Mouse (Mus musculus): ENCODE measurements at regions not wholly inside any gene's neighbourhood (a gene's known extent, or its start where the extent isn't known, plus 50 kb on each side); places are given as distances from the start of the nearest gene placed in this dataset.

DNA sequence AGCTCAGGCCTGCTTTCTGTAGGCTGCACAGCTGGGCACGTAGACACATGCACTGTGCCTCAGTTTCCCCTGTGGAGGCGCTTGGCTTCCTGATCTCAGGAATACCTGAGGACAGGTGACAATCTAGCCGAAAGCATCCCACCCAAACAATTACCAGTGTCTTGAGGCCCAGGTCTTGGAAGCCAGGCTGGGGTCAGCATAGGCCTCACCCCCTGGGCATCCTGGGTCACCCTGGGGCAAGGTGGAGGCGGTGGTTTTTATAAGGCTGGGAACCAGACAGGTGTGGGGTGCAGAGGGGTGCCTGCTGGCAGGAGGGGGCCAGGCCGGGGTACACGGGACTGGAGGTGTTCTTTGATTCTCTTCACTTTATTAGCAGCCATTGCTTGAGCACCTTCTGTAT, 76.2 kb upstream of the Tmem189 start:
- no peak for ATAC-seq (ENCODE audit: insufficient number of reproducible peaks, low FRiP score)
- Histone ChIP-seq H3K36me3 (no peaks in the 10 kb centered on the region), H3K4me2 (no peak overlapping the region), H3K4me1 (replicated peaks) (peaks cover 33% of the 10 kb centered on the region), H3K27ac (ENCODE audit: poor library complexity, severe bottlenecking) (no peak overlapping the region), H3K9me3 (replicated peaks) (no peaks in the 10 kb centered on the region), H3K27me3 (replicated peaks) (no peaks in the 10 kb centered on the region), H3K4me3 (no peak overlapping the region), H3K9ac (no peak overlapping the region)
- 92% methylated on average over 6 of the region's 6 CpGs for WGBS

DNA sequence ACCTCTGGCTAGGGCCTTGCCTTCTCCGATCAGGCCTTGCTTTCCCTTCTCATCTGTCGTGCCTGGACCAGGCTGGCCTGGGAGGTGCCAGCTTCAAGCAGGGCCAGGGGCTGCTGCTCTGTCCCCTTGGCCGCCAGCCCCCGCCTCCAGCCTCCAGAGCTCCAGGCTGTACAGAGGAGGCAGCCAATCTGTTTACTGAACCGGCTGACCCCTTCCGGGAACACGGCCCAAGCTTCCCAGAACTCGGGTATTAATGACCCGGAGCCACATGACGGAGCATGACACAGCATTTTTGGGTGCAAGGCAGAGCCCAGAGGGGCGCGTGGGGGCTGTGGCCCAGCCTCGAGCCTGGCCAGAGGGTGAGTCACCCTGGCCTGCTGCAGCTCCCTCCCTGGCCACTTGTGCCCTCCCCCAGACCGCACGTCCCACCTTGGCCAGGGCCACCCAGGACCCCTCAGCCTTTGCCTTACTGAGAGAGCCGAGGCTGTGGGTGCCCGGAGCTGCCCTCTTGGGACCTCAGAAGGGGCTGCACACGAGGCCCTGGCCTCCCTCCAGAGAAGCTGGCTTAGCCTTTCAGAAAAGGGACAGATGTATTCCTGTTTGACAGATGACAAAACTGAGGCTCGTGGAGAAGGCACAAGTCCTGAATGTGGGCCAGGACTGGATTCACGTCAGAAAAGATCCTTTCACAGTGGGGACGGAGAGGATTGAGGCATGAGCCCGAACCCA, 75.6 kb upstream of the Tmem189 start:
- peak; percentile 90 for ATAC-seq (ENCODE audit: insufficient number of reproducible peaks, low FRiP score)
- no peaks in the 10 kb centered on the region for H3K36me3 ChIP-seq
- 48% methylated on average over 22 of the region's 22 CpGs for WGBS
- H3K27me3 ChIP-seq (replicated peaks), result no peaks in the 10 kb centered on the region
- H3K9ac ChIP-seq, result peak overlapping the region; percentile 5
- H3K4me1 ChIP-seq (replicated peaks), result peaks cover 38% of the 10 kb centered on the region
- no peak overlapping the region for H3K4me2 ChIP-seq
- no peak overlapping the region for H3K4me3 ChIP-seq
- no peak overlapping the region for H3K27ac ChIP-seq (ENCODE audit: poor library complexity, severe bottlenecking)
- no peaks in the 10 kb centered on the region for H3K9me3 ChIP-seq (replicated peaks)

DNA sequence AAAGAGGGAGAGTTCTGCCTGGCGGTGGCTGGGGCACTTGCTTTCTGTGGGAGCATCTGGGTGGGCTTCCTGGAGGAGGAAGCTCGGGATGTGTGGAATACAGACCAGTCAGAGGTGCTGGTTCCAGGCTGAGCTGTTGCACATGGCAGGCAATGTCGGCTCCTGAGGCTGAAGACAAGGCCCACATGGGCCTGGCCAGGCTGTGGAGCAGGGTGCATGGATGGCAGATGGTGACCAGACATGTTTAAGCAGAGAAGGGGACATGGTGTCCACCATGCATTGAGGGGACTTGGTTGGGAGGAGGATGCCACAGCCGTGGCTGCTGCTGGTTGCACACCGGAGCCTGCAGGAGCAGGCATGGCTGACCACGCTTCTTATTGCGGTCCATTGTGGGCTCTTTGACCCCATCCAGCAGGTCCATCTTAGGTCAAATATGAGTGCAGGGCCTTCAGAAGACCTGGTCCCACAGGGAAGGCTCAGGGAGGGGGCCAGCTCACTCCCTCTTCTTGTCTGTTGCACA, 74.3 kb upstream of the Tmem189 start:
- H3K4me3 ChIP-seq, result no peak overlapping the region
- H3K4me1 ChIP-seq (replicated peaks), result peaks cover 38% of the 10 kb centered on the region
- no peak overlapping the region for H3K27ac ChIP-seq (ENCODE audit: poor library complexity, severe bottlenecking)
- ATAC-seq (ENCODE audit: insufficient number of reproducible peaks, low FRiP score), result no peak
- no peak overlapping the region for H3K4me2 ChIP-seq
- 89% methylated on average over 7 of the region's 7 CpGs for WGBS
- H3K27me3 ChIP-seq (replicated peaks), result no peaks in the 10 kb centered on the region
- H3K9ac ChIP-seq, result no peak overlapping the region
- no peaks in the 10 kb centered on the region for H3K36me3 ChIP-seq
- no peaks in the 10 kb centered on the region for H3K9me3 ChIP-seq (replicated peaks)

DNA sequence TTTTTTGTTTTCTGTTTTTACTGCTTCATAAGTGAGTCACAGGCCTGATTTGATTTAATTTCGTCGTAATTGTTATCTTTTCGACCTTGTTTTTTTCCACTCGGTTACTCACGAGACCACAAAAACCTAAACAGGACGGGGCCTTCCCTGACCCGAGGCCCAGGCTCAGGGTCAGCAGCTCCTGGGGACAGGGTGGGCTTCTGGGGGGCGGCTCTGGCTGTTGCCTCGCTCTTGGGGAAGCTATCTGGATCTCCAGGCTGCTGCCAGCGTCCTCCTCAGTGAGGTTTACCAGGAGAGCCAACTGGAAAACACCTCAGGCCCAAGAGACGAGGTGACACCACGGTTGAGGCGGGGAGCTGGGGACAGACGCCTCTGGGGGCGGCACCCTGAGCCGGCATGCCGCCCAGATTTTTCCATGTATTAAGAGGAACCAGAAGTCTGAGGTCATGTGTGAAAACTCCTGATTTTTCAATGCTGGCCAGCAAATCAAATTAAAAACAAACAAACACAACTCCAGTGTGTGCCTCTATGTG, 71.8 kb upstream of the Tmem189 start:
- 67% methylated on average over 17 of the region's 17 CpGs for WGBS

DNA sequence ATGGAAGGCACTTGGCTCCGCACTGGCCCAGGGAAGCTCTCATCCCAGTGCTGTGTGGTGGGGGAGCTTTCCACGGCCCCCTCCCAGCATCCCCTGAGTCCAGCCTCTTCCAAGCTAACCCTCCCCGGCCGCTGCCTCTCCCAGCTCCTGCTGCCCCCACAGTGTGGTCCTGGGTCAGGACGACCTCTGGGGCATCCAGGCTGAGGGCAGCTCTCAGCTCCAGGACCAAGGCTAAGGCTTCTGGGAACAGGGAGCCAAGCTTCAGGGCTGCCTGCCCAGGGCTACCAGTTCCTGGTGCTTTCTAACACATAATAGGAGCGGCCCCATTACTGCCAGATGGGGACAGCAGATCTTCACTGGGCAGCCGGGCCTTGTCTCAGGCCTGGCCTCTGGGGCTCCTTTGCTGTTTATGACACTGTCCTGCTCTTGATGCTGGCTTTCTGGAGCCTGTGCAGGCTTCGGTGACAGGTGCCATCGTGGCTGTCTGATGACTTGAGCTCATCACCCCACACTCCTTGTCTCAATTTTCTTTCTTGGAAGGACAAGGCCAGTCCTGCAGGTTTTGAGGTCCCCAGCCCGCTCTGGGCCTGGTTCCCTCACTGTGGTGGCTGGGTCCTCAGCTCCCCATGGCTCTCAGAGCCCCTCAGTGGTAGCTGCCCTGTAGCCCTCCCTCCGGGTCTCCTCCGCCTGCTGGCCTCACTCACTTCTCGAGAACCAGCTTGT, 71.2 kb upstream of the Tmem189 start:
- no peak for ATAC-seq (ENCODE audit: insufficient number of reproducible peaks, low FRiP score)
- Histone ChIP-seq H3K4me1 (replicated peaks) (peaks cover 46% of the 10 kb centered on the region), H3K27me3 (replicated peaks) (no peaks in the 10 kb centered on the region), H3K9me3 (replicated peaks) (no peaks in the 10 kb centered on the region), H3K36me3 (no peaks in the 10 kb centered on the region), H3K4me3 (no peak overlapping the region), H3K27ac (ENCODE audit: poor library complexity, severe bottlenecking) (no peak overlapping the region), H3K4me2 (no peak overlapping the region), H3K9ac (no peak overlapping the region)
- 70% methylated on average over 13 of the region's 13 CpGs for WGBS

More for the DNA sequence above, 71.8 kb upstream of the Tmem189 start:
- Histone ChIP-seq H3K9me3 (replicated peaks) (no peaks in the 10 kb centered on the region), H3K27ac (ENCODE audit: poor library complexity, severe bottlenecking) (no peak overlapping the region), H3K9ac (no peak overlapping the region; the same call in 1 of the 2 replicates), H3K27me3 (replicated peaks) (no peaks in the 10 kb centered on the region), H3K36me3 (no peaks in the 10 kb centered on the region), H3K4me3 (no peak overlapping the region), H3K4me2 (no peak overlapping the region), H3K4me1 (replicated peaks) (peaks cover 46% of the 10 kb centered on the region)
- no peak for ATAC-seq (ENCODE audit: insufficient number of reproducible peaks, low FRiP score)

DNA sequence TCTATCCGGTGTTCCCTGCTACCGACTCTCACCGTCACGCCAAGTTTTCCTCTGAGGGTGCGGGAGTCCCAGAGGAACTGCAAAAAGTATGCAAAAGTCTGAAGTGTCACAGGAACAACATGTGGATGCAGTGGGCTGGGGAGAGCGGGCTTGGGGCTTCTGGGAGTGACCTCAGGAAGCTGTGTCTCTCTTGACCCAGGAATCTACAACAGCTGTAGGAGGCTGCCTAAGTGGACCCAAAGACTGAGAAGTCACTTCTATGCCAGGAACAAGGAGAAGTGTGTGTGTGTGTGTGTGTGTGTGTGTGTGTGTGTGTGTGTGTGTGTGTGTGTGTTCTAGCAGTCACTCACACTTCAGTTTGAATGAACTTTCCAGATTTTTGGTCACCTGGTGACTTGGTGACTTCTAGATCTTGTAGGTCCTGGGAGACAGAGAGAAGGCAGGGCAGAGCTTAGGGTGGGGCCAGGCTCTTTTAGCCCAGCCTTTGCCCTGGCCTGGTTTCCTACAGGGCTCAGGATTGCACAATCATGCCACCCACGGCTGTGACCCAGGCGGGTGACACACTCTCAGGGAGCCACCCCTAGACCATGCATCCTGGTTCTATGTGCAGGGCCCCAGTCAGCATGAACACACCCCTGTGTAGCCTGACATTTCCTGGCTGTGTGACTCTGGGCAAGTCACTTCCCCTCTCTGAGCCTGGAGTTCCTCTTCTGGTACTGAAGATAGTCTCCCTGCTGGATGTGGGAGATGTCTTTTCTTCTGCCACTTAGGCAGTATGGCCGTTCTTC, 70.2 kb upstream of the Tmem189 start:
- Histone ChIP-seq H3K27ac (ENCODE audit: poor library complexity, severe bottlenecking) (no peak overlapping the region), H3K4me2 (no peak overlapping the region), H3K36me3 (no peaks in the 10 kb centered on the region), H3K9ac (no peak overlapping the region), H3K9me3 (replicated peaks) (no peaks in the 10 kb centered on the region), H3K27me3 (replicated peaks) (no peaks in the 10 kb centered on the region), H3K4me1 (replicated peaks) (peaks cover 46% of the 10 kb centered on the region), H3K4me3 (no peak overlapping the region)
- WGBS, result 86% methylated on average over 9 of the region's 9 CpGs
- peak; percentile 41; the same call in 1 of the 2 replicates for ATAC-seq (ENCODE audit: insufficient number of reproducible peaks, low FRiP score)

DNA sequence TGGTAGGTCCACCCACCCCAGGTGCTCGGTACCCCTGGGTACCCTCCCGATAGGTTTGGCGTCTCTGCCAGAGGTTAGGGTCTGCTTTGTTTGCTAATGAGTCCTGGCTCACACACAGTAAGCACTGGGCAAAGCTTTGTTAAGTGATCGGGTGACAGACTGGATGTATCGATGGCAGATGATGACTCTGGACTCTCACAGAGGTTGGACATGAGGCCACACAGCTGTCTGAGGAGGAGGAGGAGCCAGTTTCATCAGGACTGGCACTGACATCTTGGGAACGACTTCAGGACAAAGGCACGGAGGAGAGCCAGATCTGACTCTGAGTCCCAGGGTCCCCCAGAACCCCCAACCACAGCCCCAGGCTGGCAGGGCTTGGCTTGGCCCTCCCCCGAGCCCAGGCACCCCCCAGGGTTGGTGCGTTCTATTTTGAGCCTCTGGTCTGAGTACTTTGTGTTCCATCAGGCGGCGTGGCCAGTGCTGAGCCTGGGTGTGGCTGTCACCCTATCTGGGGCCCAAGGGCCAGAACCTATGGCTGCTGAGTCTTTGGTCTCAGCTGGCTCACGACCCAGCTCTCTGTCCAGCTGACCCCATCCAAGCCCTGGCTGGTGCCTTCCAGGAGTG, 67.6 kb upstream of the Tmem189 start:
- H3K4me2 ChIP-seq, result peak overlapping the region; percentile 22
- H3K9ac ChIP-seq, result peak overlapping the region; percentile 11; the same call in 1 of the 2 replicates
- 42% methylated on average over 12 of the region's 12 CpGs for WGBS
- H3K4me1 ChIP-seq (replicated peaks), result peaks cover 49% of the 10 kb centered on the region
- H3K4me3 ChIP-seq, result no peak overlapping the region
- no peaks in the 10 kb centered on the region for H3K36me3 ChIP-seq
- no peaks in the 10 kb centered on the region for H3K27me3 ChIP-seq (replicated peaks)
- peak; percentile 76 for ATAC-seq (ENCODE audit: insufficient number of reproducible peaks, low FRiP score)
- no peak overlapping the region for H3K27ac ChIP-seq (ENCODE audit: poor library complexity, severe bottlenecking)
- no peaks in the 10 kb centered on the region for H3K9me3 ChIP-seq (replicated peaks)

DNA sequence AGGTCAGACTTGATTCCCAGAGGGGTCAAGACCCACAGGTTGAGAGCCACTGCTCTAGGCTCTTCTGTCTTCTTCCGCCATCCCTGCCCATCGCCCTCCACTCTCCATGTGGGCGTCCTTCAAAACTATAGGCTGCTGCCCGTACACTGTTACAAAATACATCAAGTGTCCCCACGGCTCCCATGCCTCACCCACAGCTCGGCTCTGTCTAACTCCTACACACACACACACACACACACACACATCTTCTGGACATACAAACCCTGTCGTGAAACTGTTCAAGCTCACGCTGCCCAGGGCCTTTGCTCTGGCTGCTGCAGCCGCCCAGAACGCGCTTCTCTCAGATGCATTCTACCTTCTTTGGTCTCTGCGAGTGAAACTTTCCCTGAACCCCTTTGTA, 67.1 kb upstream of the Tmem189 start:
- WGBS, result 80% methylated on average over 12 of the region's 12 CpGs
- no peak for ATAC-seq (ENCODE audit: insufficient number of reproducible peaks, low FRiP score)
- Histone ChIP-seq H3K9me3 (replicated peaks) (no peaks in the 10 kb centered on the region), H3K4me1 (replicated peaks) (peaks cover 43% of the 10 kb centered on the region), H3K27me3 (replicated peaks) (no peaks in the 10 kb centered on the region), H3K4me2 (no peak overlapping the region), H3K36me3 (no peaks in the 10 kb centered on the region), H3K9ac (0 out of 2 replicates have a peak overlapping the region, but pooled peaks have one; percentile 11), H3K27ac (ENCODE audit: poor library complexity, severe bottlenecking) (0 out of 2 replicates have a peak overlapping the region, but pooled peaks have one; percentile 19), H3K4me3 (no peak overlapping the region)

DNA sequence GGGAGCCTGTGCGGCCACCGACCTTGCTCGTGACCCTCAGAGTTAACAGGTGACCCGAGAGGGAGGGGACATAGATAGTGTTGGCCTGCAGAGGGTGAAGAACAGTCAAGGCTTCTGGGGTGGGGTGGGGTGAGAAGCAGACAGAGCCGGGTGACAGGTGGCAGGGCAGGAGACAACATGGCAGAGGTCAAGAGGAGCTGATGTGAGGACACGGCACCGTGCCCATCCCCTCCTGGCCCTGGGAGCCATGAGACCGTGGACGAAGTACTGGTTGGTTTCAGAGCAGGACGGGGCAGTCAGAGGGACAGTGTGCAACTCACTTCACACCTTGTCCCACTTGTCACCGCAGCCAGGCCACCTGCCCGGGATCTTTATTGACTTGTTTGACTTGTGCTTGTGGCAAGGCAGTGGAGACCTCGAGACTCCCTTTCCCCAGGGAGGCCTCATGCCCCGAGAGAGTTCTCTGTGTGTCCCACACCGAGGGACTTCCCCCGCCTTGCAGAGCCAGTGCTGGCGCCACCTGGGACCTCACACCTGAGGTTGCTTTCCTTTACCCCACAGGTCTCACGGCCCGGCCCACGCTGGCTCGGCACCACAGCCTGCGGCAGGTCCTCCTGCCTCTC, 65.4 kb upstream of the Tmem189 start:
- Histone ChIP-seq H3K9ac (no peak overlapping the region), H3K27me3 (replicated peaks) (no peaks in the 10 kb centered on the region), H3K4me2 (no peak overlapping the region), H3K27ac (ENCODE audit: poor library complexity, severe bottlenecking) (0 out of 2 replicates have a peak overlapping the region, but pooled peaks have one; percentile 3), H3K4me1 (replicated peaks) (peaks cover 30% of the 10 kb centered on the region), H3K9me3 (replicated peaks) (no peaks in the 10 kb centered on the region), H3K36me3 (no peaks in the 10 kb centered on the region), H3K4me3 (no peak overlapping the region)
- WGBS, result 60% methylated on average over 22 of the region's 22 CpGs
- ATAC-seq (ENCODE audit: insufficient number of reproducible peaks, low FRiP score), result no peak

DNA sequence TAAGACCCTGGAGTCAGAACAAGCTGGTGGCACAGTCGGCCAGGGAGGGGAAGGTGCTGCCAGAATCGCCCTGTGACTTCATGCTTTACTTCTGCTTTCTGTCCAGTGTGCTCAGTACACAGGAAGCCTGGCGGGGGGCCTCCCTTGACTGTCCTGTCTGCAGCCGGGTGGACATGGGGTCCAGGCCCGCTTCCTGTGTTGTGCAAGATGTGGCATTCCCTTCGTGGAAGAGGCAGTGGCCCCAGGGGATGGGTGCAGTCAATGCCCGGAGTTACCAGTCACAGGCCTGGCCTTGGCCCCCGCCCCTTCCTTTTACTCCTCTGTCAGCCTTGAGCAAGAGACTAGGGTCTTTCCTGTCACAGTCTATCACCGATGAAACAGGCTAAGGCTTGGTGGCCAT, 64.3 kb upstream of the Tmem189 start:
- no peak overlapping the region for H3K27ac ChIP-seq (ENCODE audit: poor library complexity, severe bottlenecking)
- H3K4me1 ChIP-seq (replicated peaks), result peaks cover 30% of the 10 kb centered on the region
- no peaks in the 10 kb centered on the region for H3K9me3 ChIP-seq (replicated peaks)
- WGBS, result 57% methylated on average over 9 of the region's 9 CpGs
- H3K36me3 ChIP-seq, result no peaks in the 10 kb centered on the region
- no peak for ATAC-seq (ENCODE audit: insufficient number of reproducible peaks, low FRiP score)
- H3K4me3 ChIP-seq, result no peak overlapping the region
- H3K9ac ChIP-seq, result no peak overlapping the region
- no peaks in the 10 kb centered on the region for H3K27me3 ChIP-seq (replicated peaks)
- H3K4me2 ChIP-seq, result no peak overlapping the region

All from heart, embryonic 12.5 days (tissue).